Mouse (Mus musculus) kidney, postnatal 36 days (tissue): Measurements from ENCODE around the gene Rassf8.

ENCODE experiments used
- DNase-seq, 2 experiments: peaks; one replicate each; pipeline ENCODE4 v3.0.0; 2021 to 2022; ENCODE audit warnings: mixed read lengths in 2 of 2

Rassf8 gene

GRCm38 (mm10) chr6:145747671-145748640, 1.4 kb downstream of the Rassf8 start:
- DNase-seq = peak in 1 of 2 experiments; percentile 36

DNA sequence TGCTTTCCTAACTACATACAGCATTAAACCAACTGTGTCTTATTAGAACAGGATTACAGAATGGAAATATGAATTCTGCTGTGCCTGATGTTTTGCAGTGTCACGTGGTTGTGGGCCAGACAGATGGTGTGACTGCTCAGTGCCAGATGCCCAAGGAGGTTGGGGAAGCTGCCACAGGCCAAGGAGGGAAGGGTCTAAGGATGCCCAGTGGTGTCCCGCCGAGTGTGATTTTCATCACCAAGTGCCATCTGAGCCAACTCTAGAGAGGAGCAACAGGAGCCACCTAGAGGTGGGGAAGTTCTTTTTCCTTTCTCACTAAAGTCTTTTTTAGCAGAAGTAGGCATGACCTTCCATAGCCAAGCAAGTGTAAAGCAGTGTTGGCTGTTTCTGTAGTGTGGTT, 3.8 kb downstream of the Rassf8 start:
- no peak for DNase-seq

DNA sequence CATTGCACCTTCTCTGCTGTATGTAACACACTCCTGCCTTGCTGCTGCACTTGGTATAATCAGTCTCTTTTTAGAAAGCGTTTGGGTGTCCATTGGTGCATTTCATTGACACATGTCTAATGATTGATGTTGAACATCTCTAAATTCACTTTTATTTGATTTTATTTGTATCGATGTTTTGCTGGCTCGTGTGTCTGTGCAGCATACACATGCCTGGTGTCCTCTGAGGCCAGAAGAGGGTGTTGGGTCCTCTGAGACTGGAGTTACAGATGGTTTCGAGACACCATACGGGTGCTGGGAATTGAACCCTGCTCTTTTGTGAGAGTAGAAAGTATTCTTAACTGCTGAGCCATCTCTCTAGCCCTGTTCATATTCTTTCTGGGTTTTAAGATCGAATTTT, 6.7 kb downstream of the Rassf8 start:
- DNase-seq = no peak

GRCm38 (mm10) chr6:145754416-145754815, 7.9 kb downstream of the Rassf8 start:
- DNase-seq = no peak

- DNase-seq = no peak
Observed at GRCm38 (mm10) chr6:145755942-145756639, 9.5 kb downstream of the Rassf8 start.

DNA sequence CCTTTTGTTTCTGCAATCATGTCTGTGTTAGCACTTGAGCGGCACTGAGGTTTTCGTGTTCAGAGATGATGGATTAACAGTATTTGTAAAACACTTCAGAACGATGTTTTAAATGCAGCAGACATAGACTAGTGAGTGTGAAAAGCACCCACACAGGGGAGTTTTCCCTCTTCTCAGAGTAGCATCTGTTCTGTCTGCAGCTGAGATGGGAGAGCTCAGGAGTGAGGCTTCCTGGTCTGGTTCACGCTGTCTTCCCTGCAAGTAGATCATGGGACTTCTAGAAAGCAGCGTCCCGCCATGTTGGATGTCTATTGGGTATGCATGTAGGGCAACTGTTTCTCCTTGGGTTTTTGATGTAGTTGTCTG, 10.1 kb downstream of the Rassf8 start:
- no peak for DNase-seq

- DNase-seq = peak; percentile 47 to 52
Observed at GRCm38 (mm10) chr6:145757346-145757745, 10.8 kb downstream of the Rassf8 start.

GRCm38 (mm10) chr6:145758685-145759084, 12.1 kb downstream of the Rassf8 start:
- DNase-seq = no peak

DNA sequence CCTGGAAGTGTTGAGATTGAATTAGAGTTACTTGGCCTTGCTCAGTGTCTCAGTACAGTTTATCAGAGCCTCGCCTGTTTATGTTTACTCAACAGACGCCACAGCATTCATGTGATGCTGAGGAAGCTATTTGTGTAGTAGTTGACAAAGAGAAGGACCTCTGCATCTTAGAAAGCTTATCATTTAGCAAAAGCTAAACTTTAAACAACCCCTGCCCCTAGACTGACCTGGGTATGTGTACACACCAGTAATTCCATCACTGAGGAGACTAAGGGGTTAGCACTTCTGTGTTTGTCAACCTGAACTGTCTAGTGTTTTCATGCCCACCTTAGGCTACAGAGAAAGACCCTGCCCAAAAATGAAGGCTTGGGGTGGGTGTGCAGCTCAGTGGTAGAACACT, 12.9 kb downstream of the Rassf8 start:
- DNase-seq = no peak

GRCm38 (mm10) chr6:145760246-145761016, 13.9 kb downstream of the Rassf8 start:
- DNase-seq = no peak

DNA sequence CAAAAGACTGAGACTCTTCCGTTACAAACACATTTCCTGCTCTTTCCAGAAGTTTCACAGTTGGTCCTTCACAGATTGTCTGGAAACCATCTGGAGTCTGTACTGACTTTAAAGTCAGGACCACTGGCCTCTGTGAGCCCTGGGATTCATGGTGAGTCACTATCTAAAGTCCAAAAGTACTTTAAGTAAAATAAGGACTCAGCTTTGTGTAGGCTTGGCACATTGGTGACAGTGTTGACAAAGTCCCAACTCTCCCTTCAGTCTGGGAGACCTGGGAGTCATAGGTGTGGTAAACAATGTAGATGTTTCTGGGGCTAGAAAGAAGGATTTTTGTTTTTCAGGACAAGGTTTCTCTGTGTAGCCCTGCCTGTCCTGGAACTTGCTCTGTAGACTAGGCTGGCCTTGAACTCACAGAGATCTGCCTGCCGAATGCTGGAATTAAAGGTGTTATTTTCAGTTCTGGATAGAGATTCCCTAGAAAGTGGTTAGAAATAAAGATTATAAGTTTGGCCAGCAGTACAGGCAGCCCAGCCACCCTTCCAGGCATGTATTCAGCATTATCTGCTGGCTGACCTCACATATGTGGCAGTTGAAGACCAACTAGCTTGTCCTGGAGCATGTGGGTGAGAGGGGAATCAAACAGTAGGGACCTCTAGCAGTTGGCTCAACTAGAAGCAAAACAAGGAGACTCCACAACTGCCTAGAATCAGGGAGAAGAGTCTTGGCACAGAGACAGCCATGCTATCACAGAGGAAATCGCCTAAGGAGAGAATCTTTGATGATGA, 14.8 kb downstream of the Rassf8 start:
- no peak for DNase-seq

GRCm38 (mm10) chr6:145762016-145762415, 15.5 kb downstream of the Rassf8 start:
- no peak for DNase-seq

- no peak for DNase-seq
Observed at GRCm38 (mm10) chr6:145763051-145763450, 16.5 kb downstream of the Rassf8 start.

GRCm38 (mm10) chr6:145765011-145765410, 18.5 kb downstream of the Rassf8 start:
- no peak for DNase-seq

DNA sequence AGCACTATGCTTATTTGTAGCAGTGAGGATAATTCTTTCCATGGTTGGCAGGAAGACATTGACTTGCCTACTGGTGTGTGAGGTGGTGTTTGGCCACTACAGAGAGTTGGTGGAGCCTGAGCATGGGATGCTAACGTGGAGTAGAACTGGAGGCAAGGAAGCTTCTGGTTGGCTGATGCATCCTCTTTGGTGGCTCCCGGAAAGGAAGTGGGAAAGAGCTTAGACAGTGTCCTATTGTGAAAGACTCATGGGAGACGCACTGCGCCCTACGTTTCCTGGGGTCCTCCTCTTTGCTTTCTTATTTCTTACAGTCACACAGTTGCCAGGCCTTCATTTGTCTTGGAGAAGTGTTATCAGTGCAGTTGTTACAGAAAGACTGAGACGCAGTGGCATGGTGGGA, 20.4 kb downstream of the Rassf8 start:
- no peak for DNase-seq

- DNase-seq = no peak
Observed at GRCm38 (mm10) chr6:145767637-145768036, 21.1 kb downstream of the Rassf8 start.

DNA sequence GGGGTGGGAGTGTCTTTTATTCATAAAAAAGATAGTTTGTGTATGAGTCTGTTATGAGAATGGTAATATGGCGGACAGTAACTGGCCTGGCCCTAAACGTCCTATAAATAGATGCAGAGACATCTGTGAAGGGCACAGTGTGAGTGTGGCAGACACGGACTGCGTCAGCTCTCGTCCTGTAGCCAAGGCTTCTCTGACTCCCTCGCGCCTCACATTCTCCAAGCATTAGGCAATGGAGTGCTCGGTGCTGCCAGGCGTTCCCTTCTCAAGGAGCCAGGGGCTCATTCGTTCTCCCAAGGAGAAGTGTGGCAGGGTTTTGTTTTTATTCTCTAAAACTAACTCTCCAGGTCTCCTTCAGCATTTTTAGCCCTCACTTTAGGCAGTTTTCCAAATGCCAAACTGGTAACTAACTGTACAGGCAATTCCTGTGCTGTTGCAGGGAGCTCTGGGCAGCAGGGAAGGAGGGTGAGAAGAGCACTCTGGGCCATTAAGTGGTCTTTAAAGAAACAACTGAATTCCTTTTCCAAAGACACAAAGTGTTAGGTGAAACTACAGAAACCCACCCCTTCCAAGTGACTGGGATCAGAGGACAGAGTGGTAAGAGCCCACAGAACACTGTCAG, 22.2 kb downstream of the Rassf8 start:
- peak; percentile 45 to 47 for DNase-seq

DNA sequence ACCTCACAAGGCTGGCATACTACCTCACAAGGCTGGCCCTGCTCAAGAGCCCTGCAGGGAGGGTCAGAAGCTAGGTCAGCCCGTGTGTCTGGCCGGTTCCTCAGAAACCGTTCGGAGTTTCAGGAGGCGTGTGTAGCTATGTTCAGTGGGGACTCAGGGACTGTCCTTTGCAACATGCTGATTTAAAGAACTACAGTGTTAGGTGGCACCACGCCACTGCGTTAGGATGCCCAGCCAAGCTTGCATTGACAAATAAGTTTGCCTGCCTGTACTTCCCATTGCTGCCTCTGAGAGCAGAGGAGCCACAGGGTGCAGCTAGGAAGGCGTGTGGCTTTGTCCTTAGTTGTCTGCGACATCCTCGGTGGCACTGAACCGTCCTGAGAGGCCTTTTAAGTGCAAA, 23.3 kb downstream of the Rassf8 start:
- no peak for DNase-seq

GRCm38 (mm10) chr6:145770272-145771000, 23.9 kb downstream of the Rassf8 start:
- peak in 1 of 2 experiments; percentile 27 for DNase-seq

DNA sequence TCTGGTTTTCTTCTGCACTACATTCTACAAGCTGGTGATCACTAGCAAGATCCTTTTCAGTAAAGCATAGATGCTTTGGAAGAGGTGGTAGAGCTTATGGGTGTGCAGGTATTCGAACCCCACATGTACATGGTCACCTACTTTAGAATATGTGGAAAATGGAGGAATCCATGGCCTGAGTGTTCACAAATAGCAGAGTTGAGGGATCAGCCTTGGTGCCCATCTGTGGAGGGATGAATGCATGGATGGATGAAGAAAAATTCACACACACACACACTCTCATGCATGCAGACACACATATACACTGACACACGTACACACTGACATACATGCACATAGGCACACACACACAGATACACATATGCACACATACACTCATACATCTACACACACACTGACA, 27.9 kb downstream of the Rassf8 start:
- DNase-seq = no peak

GRCm38 (mm10) chr6:145776241-145776640, 29.7 kb downstream of the Rassf8 start:
- DNase-seq = no peak
